Mouse (Mus musculus): Measurements from ENCODE around the gene Taf1c. TPM values are rescaled to one million over a fixed set of nuclear protein-coding genes. Genes with fewer than 3 reads are reported as not detected.

The Taf1c gene
- total RNA-seq, 2 experiments from 2014 or later = 3.4 to 4.0 TPM

GRCm38 (mm10) chr8:119623061-119623460 is 18.0 kb upstream of the Taf1c start:
- peak; percentile 64 for DNase-seq

DNA sequence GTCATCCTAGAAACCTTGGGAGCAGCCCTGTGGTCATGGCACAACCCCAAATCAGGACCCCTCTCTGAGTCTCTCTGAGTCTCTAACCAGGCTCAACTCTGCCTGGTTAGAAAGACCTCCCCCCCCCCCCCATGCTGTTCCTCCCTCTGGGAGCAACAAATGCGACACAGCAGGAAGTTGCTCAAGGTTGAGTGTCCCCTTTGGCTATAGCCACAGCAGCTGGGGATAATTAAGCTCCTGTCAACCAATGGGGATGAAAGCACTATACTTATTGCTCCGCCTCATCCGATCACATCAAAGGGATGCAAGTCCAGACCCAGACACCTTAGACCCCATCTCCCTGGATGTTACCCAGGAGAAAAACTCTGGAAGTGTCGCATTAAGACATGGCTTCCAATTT is 17.5 kb upstream of the Taf1c start:
- no peak for DNase-seq

- DNase-seq = peak; percentile 46
These were observed 15.9 kb upstream of the Taf1c start for GRCm38 (mm10) chr8:119620848-119621465.

- DNase-seq = no peak
These were observed 15.3 kb upstream of the Taf1c start for GRCm38 (mm10) chr8:119620116-119620840.

- peak; percentile 51 for DNase-seq
These were observed 13.9 kb upstream of the Taf1c start for GRCm38 (mm10) chr8:119618887-119619286.

DNA sequence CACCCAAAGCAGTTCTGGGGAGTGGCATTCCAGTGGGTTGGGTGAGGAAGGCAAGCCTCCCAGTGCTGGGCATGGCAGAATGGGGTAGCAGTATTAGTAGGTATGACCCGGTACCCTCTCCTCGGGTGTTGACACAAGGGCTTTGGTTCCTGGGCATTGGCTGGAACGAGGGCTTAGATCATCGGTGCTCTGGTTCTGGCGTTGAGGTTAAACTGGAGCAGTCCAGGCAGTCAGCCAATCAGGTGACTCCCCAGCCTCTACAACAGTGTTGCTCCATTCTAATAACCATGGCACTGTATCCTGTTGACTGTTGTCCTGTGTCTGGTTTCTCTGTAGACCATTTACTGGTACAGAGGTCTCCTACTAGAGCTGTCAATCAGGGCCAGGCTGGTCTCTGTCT is 12.6 kb upstream of the Taf1c start:
- DNase-seq = no peak

DNA sequence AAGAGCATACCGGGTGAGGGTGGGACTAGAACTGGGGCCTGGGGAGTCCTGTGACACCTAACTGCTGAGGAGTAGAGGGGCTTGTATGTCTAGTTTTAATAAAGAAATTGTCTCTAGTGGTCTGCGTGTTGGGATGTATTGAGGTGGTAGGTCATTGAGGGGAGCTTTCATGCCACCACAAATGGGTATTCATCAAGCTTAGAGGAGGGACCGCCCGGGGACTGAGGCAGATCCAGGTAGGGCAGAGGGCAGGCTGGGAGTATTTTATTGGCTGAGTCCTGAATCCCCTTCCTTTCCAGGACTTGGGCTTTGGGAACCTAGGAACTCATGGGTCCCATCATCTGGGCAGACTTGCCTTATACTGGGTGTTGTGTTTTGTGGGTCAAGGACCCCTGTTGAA is 11.8 kb upstream of the Taf1c start:
- no peak for DNase-seq

DNA sequence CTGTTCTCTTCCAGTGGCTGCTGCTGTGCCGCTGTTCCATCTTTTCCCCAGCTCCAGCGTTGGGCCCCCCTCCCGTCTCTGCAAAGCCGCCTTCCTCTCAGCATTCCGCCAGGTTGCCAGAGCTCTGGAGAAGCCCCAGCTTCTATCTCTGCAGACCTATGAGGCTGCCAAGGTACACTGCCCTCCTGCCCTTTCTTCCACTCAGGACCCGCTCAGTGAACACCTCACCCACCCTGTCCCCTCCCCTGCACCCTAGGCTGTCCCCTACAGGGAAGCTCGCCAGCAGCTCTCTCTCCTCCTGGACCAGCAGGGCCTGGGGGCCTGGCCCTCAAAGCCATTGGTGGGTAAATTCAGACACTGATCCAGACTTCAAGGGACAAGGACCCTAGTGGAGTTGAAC is 11.3 kb upstream of the Taf1c start:
- no peak for DNase-seq

DNA sequence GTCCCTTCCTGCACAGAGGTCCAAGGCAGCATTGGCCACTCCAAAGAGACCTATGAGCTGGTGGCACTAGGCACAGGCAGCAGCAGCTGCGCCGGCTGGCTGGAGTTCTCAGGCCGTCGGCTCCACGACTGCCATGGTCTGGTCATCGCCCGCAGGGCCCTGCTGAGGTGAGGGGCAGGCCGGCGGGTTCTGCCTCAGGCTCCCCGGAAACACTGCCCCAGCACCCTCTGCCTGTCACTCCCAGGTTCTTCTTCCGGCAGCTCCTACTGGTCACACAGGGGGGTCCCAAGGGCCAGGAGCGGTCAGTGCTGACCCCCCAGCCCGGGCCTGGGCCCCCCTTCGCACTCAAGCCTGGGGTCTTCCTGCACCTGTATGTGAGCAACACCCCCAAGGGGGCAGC is 10.1 kb upstream of the Taf1c start:
- DNase-seq = no peak

DNA sequence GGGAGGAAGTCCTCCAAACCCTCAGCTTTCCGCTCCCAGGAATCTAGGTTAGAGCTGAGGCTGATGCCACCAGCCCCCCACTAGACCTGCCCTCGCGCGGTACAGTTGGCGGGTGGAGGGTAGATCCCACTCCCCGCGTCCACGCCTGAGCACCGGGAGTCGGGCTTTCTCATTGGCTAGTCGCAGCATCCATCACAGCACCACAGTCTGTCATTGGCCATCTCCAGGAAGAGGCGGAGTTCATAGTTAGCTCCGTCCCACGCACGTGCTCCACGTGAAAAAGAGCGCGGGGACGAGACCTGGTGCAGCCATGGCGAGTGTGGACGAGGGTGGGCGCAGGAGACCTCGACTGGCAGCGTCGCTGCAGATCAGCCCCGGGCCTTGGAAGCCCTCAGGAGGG is 7.4 kb upstream of the Taf1c start, which contains the start of gene Adad2:
Gene Adad2 (plus strand): TSS at position 277 of the 400 bp plus-strand sequence.
- no peak for DNase-seq

DNA sequence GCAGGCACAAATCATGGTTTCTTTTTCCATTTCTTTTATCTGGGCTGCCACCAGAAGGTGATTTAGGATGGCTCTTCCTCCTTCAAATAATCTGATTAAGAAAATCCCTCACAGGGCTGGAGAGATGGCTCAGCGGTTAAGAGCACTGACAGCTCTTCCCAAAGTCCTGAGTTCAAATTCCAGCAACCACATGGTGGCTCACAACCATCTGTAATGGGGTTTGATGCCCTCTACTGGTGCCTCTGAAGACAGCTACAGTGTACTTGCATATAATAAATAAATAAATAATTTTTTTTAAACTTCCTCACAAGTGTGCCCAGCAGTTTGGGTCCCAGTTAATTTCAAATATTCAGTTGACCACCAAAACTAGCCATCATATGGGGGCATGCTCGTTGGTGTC is 1.2 kb upstream of the Taf1c start:
- DNase-seq = no peak

DNA sequence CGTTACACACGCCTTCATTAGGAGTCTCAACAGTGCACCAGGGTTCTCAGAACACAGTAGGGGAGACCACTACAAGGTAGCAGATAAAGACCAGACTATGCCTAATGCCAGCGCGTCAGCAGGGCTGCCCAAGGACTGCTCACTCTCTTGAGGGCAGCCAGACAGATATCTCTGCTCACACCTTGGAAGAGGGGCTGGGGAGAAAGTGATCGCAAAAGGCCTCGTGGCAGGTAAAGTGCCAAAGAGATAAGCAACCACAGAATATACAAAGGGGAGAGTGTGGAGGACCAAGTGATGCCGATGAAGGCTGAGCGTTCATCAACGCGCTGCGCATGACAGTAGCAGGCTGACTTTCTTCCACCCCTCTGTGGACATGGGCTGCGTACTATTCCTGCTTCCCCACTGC is 621 bp downstream of the Taf1c start:
- DNase-seq = no peak

GRCm38 (mm10) chr8:119603771-119604170 is 1.3 kb downstream of the Taf1c start:
- no peak for DNase-seq

- no peak for DNase-seq
These were observed 13.6 kb downstream of the Taf1c start for GRCm38 (mm10) chr8:119591456-119591855.

- no peak for DNase-seq
These were observed 14.7 kb downstream of the Taf1c start for GRCm38 (mm10) chr8:119590348-119590747.

DNA sequence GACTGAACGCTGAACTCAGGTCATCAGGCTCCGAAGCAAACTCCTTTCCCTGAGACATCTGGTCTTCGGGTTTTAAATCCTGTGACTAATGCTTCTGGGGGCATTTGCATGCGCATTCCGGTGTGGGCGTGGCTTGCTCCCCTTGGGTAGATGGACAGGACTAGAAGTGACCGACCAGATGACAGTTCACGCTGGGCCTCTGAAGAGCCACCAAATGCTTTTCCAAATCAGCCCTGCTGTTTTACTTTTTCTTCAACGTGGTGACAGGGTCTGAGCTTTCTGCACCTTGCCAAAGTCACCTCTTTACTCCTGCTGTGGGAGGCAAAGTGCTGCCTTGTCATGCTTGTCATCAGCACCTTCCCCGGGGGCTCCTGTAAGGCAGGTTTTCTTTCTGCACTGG is 16.2 kb downstream of the Taf1c start:
- no peak for DNase-seq

DNA sequence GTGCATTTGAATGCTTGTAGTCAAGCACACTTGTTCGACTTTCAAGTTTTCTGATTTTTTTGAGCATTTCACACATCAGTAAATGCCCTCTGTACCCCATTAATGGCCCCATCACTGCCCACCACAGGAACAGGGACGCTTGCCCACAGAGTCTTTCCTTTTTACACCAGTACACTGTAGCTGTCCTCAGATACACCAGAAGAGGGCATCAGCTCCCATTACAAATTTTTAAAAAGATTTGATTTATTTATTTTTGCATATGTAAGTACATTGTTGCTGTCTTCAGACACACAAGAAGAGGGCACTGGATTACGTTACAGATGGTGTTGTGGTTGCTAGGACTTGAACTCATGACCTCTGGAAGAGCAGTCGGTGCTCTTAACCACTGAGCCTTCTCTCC is 16.7 kb downstream of the Taf1c start:
- DNase-seq = no peak

DNA sequence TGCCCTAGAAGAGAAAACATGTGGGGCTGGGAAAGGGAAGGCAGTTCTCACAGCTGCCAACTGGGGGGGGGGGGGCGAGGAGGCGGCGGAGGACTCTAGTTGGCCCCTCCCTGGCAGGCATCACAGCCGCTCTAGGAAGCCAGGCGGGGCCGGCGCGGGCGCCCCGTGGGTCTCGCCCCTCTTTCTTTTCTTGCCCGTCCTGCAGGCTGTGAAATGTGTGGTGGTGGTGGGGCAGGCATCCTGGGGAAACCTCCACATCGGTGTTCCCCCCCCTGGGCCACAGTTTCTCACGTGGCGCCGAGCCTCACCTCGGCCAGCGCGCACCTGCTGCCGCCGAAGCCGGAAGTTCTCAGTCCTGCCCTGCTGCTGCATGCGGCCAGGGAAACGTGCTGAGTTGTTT is 19.1 kb downstream of the Taf1c start:
- DNase-seq = no peak

DNA sequence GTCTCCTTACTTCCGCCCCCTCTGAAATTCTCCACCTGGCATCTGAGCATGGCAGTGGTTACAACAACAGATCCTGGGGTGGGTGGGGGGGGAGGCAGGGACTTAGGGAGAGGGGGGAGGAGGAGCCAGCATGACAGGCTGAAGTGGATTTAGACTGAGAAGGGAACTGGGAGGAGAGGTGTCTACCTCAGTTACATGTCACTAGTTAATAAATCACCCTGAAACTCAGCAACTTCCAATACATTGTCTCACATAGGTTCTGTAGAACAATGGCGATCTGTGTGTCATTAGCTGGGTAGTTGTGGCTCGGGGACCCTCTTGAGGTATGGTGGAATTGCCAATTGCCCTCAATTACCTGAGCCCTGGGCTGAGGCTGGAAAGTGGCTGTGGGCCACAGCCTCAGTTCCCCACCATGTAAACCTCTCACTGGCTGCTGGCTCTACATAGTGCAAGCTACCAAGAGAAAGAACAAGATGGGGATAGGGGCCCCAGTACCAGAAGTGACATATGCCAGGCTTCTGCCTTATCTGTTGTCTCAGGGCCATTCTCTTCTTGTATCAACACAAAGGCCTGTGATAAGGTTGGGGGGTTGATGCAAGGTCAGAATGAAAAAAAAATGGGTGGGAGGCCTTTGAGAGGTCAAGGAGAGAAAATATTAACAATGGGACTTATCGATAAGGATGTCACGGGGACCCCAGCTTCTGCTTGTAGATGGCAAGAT is 24.4 kb downstream of the Taf1c start:
- no peak for DNase-seq

- no peak for DNase-seq
These were observed 25.9 kb downstream of the Taf1c start for GRCm38 (mm10) chr8:119579096-119579495.

DNA sequence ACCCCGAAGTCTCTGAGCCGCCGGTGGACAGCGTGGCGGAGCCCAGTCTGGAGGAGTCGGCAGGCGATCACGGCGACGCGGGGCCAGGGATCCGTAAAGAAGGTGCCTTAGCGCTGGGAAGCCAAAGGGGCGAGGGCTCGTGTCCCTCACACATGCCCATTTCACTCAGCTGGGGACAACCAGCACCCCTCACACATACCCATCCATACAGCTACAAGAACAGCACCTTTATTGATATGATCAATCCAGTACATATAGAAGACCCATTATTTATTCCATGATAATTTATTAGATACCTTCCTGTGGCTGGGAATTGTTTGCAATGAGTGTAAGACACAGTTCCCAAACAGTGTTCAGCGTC is 29.7 kb downstream of the Taf1c start:
- DNase-seq = no peak

GRCm38 (mm10) chr8:119574437-119575365 is 30.3 kb downstream of the Taf1c start, which contains the start of the genes Hsdl1 and Dnaaf1:
Gene Hsdl1 (minus strand): TSS chr8:119575183.
Gene Dnaaf1 (plus strand): TSS chr8:119575235.
- peak; percentile 93 for DNase-seq
